Mouse (Mus musculus) ES-E14 (cell line): Measurements from ENCODE around the gene Lipc. TPM values are rescaled to one million over a fixed set of nuclear protein-coding genes. Genes with fewer than 3 reads are reported as not detected.

Source experiments
- DNase-seq: peaks from one replicate; pipeline ENCODE4 v3.0.0-alpha.2; 2013; ENCODE audit warnings: low read depth, low spot score
- H3K27ac ChIP-seq: 2 replicates; pipeline ENCODE4 v1.5.1; 2012; ENCODE audit warnings: low read depth, mild to moderate bottlenecking, low read length, moderate library complexity, mixed read lengths; ENCODE audit not compliant: poor library complexity, insufficient read depth, severe bottlenecking
- H3K36me3 ChIP-seq: 2 replicates; pipeline ENCODE4 v1.6.1; 2012; ENCODE audit warnings: mild to moderate bottlenecking, low read length, moderate library complexity, mixed read lengths; ENCODE audit not compliant: control insufficient read depth, poor library complexity, insufficient read depth, severe bottlenecking
- H3K4me1 ChIP-seq, 2 experiments: fragments of 150-350 bp in 1 of 2; sonication (generic) in 1 of 2; 2 replicates each; pipeline ENCODE4 v1.6.1; 2012; ENCODE audit warnings: low read length in 2 of 2, mild to moderate bottlenecking in 1 of 2, mixed read lengths in 1 of 2; ENCODE audit not compliant: control insufficient read depth in 2 of 2, insufficient read depth in 2 of 2, poor library complexity in 1 of 2
- H3K4me3 ChIP-seq, 2 experiments: fragments of 150-350 bp in 1 of 2; sonication (generic) in 1 of 2; 2 replicates each; pipeline ENCODE4 v1.5.1; 2012; ENCODE audit warnings: low read length in 2 of 2, low read depth in 1 of 2, mild to moderate bottlenecking in 1 of 2, mixed read lengths in 1 of 2; ENCODE audit not compliant: insufficient read depth in 1 of 2, poor library complexity in 1 of 2, severe bottlenecking in 1 of 2
- H3K9ac ChIP-seq: 2 replicates; pipeline ENCODE4 v1.6.1; 2012; ENCODE audit warnings: low read depth, mild to moderate bottlenecking, low read length, mixed read lengths; ENCODE audit not compliant: poor library complexity, insufficient read depth, severe bottlenecking
- H3K9me3 ChIP-seq: fragments of 150-350 bp; sonication (generic); 2 replicates; pipeline ENCODE4 v1.6.1; 2012; ENCODE audit warnings: low read depth, mild to moderate bottlenecking, low read length; ENCODE audit not compliant: control insufficient read depth, insufficient read depth
- CHD2 ChIP-seq: IDR thresholded peaks from 2 replicates; pipeline ENCODE4 v1.6.1; 2014; ENCODE audit warnings: mild to moderate bottlenecking, low read depth, low read length, inconsistent platforms
- HCFC1 ChIP-seq: IDR thresholded peaks from 2 replicates; pipeline ENCODE4 v1.6.1; 2012; ENCODE audit warnings: low read length, inconsistent platforms, borderline replicate concordance; ENCODE audit not compliant: insufficient read depth
- MAFK ChIP-seq: IDR thresholded peaks from 2 replicates; pipeline ENCODE4 v1.6.1; 2014; ENCODE audit warnings: mild to moderate bottlenecking, low read depth, low read length, inconsistent platforms; ENCODE audit not compliant: insufficient read depth
- ZC3H11A ChIP-seq: IDR thresholded peaks from 2 replicates; pipeline ENCODE4 v1.6.1; 2012; ENCODE audit warnings: low read depth, mild to moderate bottlenecking, inconsistent platforms, low read length, borderline replicate concordance
- ZNF384 ChIP-seq: IDR thresholded peaks from 2 replicates; pipeline ENCODE4 v1.6.1; 2012; ENCODE audit warnings: low read depth, low read length, inconsistent platforms
- in situ Hi-C, 2 experiments: fragments of 600-800 bp; cut with MboI; formaldehyde crosslinking; loops; one replicate each; pipeline ENCODE4 v1.15.1; 2025; ENCODE audit warnings: low sequenced_read_pairs in 2 of 2, inconsistent platforms in 1 of 2; ENCODE audit not compliant: unreplicated experiment in 2 of 2
- total RNA-seq: library from RNA; depleted of rRNA; stranded (reverse); fragments of 300-350 nt; gene quantifications from 2 replicates; pipeline ENCODE4 v1.2.3, GENCODE M21; 2012

The Lipc gene
- total RNA-seq, 1 experiment, result 0.36 TPM

- no peak for DNase-seq
- Histone ChIP-seq H3K4me1 (no peaks in the 10 kb centered on the region), H3K27ac (no peak overlapping the region), H3K4me3 (no peak overlapping the region), H3K36me3 (no peaks in the 10 kb centered on the region), H3K9ac (no peak overlapping the region), H3K9me3 (no peaks in the 10 kb centered on the region)
- in situ Hi-C loops, result no loop called here
- TF ChIP-seq HCFC1, result no peak
- no peak for TF ChIP-seq ZNF384
- no peak for TF ChIP-seq MAFK
- TF ChIP-seq ZC3H11A, result no peak
- no peak for TF ChIP-seq CHD2
These were observed 5.7 kb upstream of the Lipc start for GRCm38 (mm10) chr9:70957717-70958116.

DNA sequence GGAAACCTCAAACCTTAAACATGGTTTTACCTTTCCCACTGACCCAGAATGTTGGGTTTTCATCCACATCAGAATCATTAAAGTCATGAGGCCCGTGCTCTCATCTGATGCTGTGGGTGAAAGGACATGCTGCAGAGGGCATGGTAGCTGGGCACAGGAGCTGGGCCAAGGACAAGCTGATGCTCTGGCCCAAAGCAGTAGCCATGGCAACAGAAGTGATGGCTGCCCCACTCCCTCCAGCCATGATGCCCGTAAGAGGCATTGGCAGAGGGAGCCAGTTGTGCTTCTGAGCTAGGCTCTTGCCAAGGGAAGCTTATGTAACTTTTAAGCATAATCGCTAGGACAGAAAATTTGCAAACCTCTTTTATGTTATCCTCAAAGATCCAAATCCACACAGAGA is 2.2 kb upstream of the Lipc start:
- Histone ChIP-seq H3K36me3 (no peaks in the 10 kb centered on the region), H3K9me3 (no peaks in the 10 kb centered on the region), H3K4me1 (no peaks in the 10 kb centered on the region), H3K27ac (no peak overlapping the region), H3K4me3 (no peak overlapping the region), H3K9ac (no peak overlapping the region)
- TF ChIP-seq CHD2, result no peak
- no peak for TF ChIP-seq ZC3H11A
- TF ChIP-seq ZNF384, result no peak
- DNase-seq, result no peak
- in situ Hi-C loops, result no loop called here

GRCm38 (mm10) chr9:70949336-70949735 is 2.7 kb downstream of the Lipc start:
- DNase-seq, result no peak
- in situ Hi-C loops, result no loop called here
- TF ChIP-seq MAFK, result no peak
- no peak for TF ChIP-seq CHD2
- TF ChIP-seq HCFC1, result no peak
- TF ChIP-seq ZNF384, result no peak
- TF ChIP-seq ZC3H11A, result no peak

DNA sequence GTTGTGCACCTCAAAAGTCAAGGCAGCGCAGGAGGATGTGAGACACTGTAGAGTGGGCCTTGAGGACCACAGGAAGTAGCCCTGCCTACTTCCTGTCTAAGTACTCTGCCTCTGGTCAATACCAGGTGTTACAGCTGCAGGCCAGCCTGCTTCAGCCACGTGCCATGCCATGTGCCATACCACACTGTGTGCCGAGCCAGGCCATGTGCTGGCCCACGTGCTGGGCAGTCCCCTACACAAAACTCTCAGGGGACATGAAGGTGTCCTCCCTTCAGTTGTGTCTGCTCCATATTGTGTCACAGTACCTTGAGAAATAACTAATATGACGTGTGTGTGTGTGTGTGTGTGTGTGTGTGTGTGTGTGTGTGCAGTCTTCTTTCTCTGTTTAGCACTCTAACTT is 4.7 kb downstream of the Lipc start:
- peak overlapping the region; percentile 12; the same call in 1 of the 2 replicates for H3K27ac ChIP-seq
- H3K4me3 ChIP-seq, result no peak overlapping the region
- in situ Hi-C loops, result no loop called here
- no peaks in the 10 kb centered on the region for H3K9me3 ChIP-seq
- H3K9ac ChIP-seq, result no peak overlapping the region
- H3K4me1 ChIP-seq, result no peaks in the 10 kb centered on the region
- no peak for DNase-seq
- no peaks in the 10 kb centered on the region for H3K36me3 ChIP-seq
- TF ChIP-seq CHD2 (no peak), MAFK (no peak), HCFC1 (no peak), ZC3H11A (no peak), ZNF384 (no peak)

More at GRCm38 (mm10) chr9:70949336-70949735, 2.7 kb downstream of the Lipc start:
- Histone ChIP-seq H3K4me1 (no peaks in the 10 kb centered on the region), H3K4me3 (no peak overlapping the region), H3K9ac (no peak overlapping the region), H3K9me3 (no peaks in the 10 kb centered on the region), H3K36me3 (no peaks in the 10 kb centered on the region), H3K27ac (no peak overlapping the region)

DNA sequence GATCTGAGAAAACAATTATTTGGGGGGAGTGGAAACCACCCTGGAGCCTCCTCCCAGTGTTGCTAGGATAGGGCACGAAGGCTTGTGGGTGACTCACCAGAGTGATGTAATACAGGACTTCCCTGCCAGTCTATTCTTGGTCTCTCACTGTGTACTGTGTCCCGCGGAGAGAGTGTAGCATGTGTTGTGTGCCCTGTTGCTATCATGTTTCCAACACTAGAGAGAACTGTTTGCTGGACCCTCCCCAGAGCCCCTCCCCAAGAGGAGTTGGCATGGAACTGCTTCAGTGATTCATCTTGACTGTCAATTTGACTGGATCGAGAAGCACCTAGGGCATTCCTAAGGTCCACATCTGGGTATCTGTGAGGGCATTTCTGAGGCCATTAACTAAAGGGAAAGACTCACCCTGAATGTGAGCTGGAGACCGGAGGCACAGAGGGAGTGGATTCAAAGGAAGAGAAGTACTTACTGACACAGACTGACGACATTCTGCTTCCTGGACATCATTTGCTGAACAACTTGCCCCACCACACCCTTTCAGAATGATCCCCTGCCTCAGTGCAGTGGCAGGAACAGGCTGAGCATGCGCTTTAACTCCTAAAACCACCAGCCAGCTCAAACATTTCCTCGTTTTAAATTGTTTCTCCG is 9.2 kb downstream of the Lipc start:
- no peaks in the 10 kb centered on the region for H3K4me1 ChIP-seq
- in situ Hi-C loops, result no loop called here
- no peak for DNase-seq

More for the DNA sequence above, 9.2 kb downstream of the Lipc start:
- TF ChIP-seq ZNF384 (no peak), CHD2 (no peak), MAFK (no peak), ZC3H11A (no peak), HCFC1 (no peak)
- Histone ChIP-seq H3K4me3 (no peak overlapping the region), H3K9me3 (no peaks in the 10 kb centered on the region), H3K36me3 (no peaks in the 10 kb centered on the region), H3K27ac (no peak overlapping the region), H3K9ac (no peak overlapping the region)
